Mouse (Mus musculus): ENCODE measurements around the gene Plcg2. TPM values are rescaled to one million over a fixed set of nuclear protein-coding genes. Genes with fewer than 3 reads are reported as not detected.

The Plcg2 gene
- polyA plus RNA-seq, 1 experiment from 2014 or later = 1.2 TPM

DNA sequence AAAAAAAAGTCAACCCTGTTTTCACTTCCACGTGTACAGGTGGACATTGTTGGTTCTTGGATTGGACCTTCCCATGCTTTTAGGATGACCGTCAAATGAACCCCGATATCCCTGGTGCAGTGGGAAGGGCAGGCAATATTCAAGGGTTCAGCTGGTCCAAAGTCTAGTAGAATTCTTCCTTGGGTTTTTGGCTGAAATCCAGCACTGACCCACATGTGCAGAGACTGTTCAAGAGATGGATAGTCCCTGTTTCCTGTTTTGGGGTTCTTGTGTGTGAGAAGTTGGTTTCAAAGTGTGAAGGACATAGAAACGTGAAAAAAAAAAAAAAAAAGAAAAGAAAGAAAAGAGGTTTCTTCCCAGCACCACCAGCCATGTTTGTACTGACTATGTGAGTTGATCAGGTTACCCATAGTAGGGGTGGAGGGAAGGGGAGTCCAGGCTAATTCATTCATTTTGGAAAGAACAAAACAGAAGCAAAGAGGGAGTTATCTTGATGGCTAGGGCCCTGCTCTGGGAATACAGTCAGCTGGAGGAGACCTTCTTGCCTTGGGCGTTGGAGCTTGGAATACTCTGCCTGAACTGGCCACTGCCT is 2.2 kb downstream of the Plcg2 start:
- H3K4me3 ChIP-seq (ENCODE audit: low read depth, low read length) = no peak overlapping the region
- H3K27ac ChIP-seq (ENCODE audit: low read length) = no peak overlapping the region
- ATAC-seq = no peak
- H3K36me3 ChIP-seq (ENCODE audit: control insufficient read depth, insufficient read depth, low read length) = no peaks in the 10 kb centered on the region
- no peak overlapping the region for H3K4me2 ChIP-seq (ENCODE audit: low read length)
- no peaks in the 10 kb centered on the region for H3K9me3 ChIP-seq (replicated peaks; ENCODE audit: control insufficient read depth, low read length, poor library complexity, severe bottlenecking)
- H3K4me1 ChIP-seq (ENCODE audit: control insufficient read depth, insufficient read depth, low read length) = peaks cover 8% of the 10 kb centered on the region; the same call in 1 of the 2 replicates
- no peak overlapping the region for H3K9ac ChIP-seq (ENCODE audit: low read depth, low read length)
- H3K27me3 ChIP-seq (ENCODE audit: control insufficient read depth, insufficient read depth, low read depth, low read length) = peaks cover 15% of the 10 kb centered on the region
- WGBS = 88% methylated on average over 5 of the region's 5 CpGs

- H3K4me1 ChIP-seq (ENCODE audit: control insufficient read depth, insufficient read depth, low read length) = peaks cover 8% of the 10 kb centered on the region; the same call in 1 of the 2 replicates
- no peak overlapping the region for H3K4me2 ChIP-seq (ENCODE audit: low read length)
- no peak for ATAC-seq
- H3K27ac ChIP-seq (ENCODE audit: low read length) = no peak overlapping the region
- 94% methylated on average over 6 of the region's 6 CpGs for WGBS
- H3K27me3 ChIP-seq (ENCODE audit: control insufficient read depth, insufficient read depth, low read depth, low read length) = peaks cover 15% of the 10 kb centered on the region
- H3K4me3 ChIP-seq (ENCODE audit: low read depth, low read length) = no peak overlapping the region
- no peak overlapping the region for H3K9ac ChIP-seq (ENCODE audit: low read depth, low read length)
- H3K9me3 ChIP-seq (replicated peaks; ENCODE audit: control insufficient read depth, low read length, poor library complexity, severe bottlenecking) = no peaks in the 10 kb centered on the region
- no peaks in the 10 kb centered on the region for H3K36me3 ChIP-seq (ENCODE audit: control insufficient read depth, insufficient read depth, low read length)
Measured at GRCm38 (mm10) chr8:117501323-117501722, 3.2 kb downstream of the Plcg2 start.

DNA sequence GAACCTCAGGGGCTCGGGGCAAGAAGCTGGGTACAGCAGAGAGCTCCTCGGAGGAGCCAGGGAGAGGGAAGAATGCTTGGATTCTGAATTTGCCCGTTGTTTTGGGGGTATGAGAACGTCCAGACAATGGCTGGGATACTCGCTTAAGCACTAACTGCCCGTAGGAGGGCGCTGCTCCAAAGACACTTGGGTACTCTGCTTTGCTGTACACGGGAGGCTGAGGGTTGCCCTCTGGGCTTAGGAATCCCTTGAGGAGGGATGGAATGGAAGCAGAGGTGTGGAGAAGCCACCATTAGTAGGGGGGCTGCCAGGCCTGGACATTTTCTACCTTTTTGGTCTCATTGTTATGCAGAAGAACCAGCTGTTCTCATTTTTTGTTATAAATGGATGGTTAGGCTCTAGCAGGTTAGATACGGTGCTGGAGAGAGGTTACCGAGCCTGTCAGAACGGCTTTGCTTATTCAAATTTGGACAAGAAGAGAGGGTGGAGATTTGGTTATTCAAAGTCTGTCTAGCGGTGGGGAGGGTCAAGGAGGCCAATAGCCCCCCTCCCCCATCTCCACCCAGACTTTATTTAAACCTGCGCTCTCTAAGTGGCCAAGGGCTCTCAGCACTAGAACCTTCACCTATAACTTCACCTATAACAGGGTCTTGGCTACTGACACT is 5.4 kb downstream of the Plcg2 start:
- WGBS = 48% methylated on average over 13 of the region's 13 CpGs
- Histone ChIP-seq H3K4me3 (ENCODE audit: low read depth, low read length) (no peak overlapping the region), H3K9ac (ENCODE audit: low read depth, low read length) (no peak overlapping the region), H3K4me2 (ENCODE audit: low read length) (no peak overlapping the region), H3K27me3 (ENCODE audit: control insufficient read depth, insufficient read depth, low read depth, low read length) (peaks cover 7% of the 10 kb centered on the region), H3K27ac (ENCODE audit: low read length) (no peak overlapping the region), H3K36me3 (ENCODE audit: control insufficient read depth, insufficient read depth, low read length) (no peaks in the 10 kb centered on the region), H3K4me1 (ENCODE audit: control insufficient read depth, insufficient read depth, low read length) (peaks cover 2% of the 10 kb centered on the region; the same call in 1 of the 2 replicates), H3K9me3 (replicated peaks; ENCODE audit: control insufficient read depth, low read length, poor library complexity, severe bottlenecking) (no peaks in the 10 kb centered on the region)
- ATAC-seq = no peak

DNA sequence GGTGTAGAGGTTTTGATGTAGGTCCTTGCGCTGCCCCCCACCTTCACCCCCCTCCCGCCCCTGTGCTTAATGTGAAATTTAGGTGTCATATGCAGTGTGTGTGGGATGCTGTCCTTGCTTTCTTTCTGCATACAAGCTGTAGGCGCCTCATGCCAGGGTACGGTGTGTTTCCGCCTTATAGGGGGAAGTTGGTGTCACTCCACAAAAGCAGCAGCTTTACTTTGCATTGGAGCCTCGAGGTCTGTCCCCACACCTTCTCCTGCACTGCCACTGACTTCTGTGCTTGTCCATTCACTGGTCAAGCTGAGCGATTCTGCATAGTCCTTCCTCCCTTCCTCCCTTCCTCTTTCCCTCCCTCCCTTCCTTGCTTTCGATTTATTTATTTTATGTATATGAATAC is 9.6 kb downstream of the Plcg2 start:
- no peaks in the 10 kb centered on the region for H3K4me1 ChIP-seq (ENCODE audit: control insufficient read depth, insufficient read depth, low read length)
- ATAC-seq = no peak
- H3K4me3 ChIP-seq (ENCODE audit: low read depth, low read length) = no peak overlapping the region
- H3K27ac ChIP-seq (ENCODE audit: low read length) = no peak overlapping the region
- no peak overlapping the region for H3K9ac ChIP-seq (ENCODE audit: low read depth, low read length)
- H3K4me2 ChIP-seq (ENCODE audit: low read length) = no peak overlapping the region
- no peaks in the 10 kb centered on the region for H3K27me3 ChIP-seq (ENCODE audit: control insufficient read depth, insufficient read depth, low read depth, low read length)
- peaks cover 6% of the 10 kb centered on the region; the same call in 1 of the 2 replicates for H3K9me3 ChIP-seq (replicated peaks; ENCODE audit: control insufficient read depth, low read length, poor library complexity, severe bottlenecking)
- no peaks in the 10 kb centered on the region for H3K36me3 ChIP-seq (ENCODE audit: control insufficient read depth, insufficient read depth, low read length)
- WGBS = 87% methylated on average over 8 of the region's 8 CpGs

GRCm38 (mm10) chr8:117516876-117517565 is 18.9 kb downstream of the Plcg2 start:
- no peak for ATAC-seq
- Histone ChIP-seq H3K27ac (ENCODE audit: low read length) (no peak overlapping the region), H3K9me3 (replicated peaks; ENCODE audit: control insufficient read depth, low read length, poor library complexity, severe bottlenecking) (no peaks in the 10 kb centered on the region), H3K27me3 (ENCODE audit: control insufficient read depth, insufficient read depth, low read depth, low read length) (no peaks in the 10 kb centered on the region), H3K36me3 (ENCODE audit: control insufficient read depth, insufficient read depth, low read length) (no peaks in the 10 kb centered on the region), H3K4me1 (ENCODE audit: control insufficient read depth, insufficient read depth, low read length) (no peaks in the 10 kb centered on the region), H3K4me2 (ENCODE audit: low read length) (no peak overlapping the region), H3K9ac (ENCODE audit: low read depth, low read length) (0 out of 2 replicates have a peak overlapping the region, but pooled peaks have one; percentile 6), H3K4me3 (ENCODE audit: low read depth, low read length) (no peak overlapping the region)
- 74% methylated on average over 14 of the region's 14 CpGs for WGBS

DNA sequence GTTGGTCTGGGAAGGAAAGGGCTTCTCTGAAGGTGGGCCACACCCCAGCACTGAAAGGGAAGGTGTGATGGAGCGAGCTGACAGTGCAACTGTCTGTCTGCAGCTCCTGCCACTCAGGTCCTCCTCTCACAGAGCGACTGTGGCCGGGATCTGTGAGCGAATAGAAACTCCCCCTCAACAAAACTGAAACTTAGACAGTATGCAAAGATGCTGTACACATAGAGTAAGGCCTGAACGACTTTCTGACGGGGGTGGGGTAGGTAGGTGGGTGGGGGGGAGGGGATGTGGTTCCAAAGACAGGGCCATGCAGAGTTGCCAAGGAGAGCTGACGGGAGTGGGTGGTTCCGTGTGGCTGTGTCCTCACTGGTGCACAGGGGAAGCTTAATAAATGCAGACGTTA is 19.8 kb downstream of the Plcg2 start:
- no peaks in the 10 kb centered on the region for H3K4me1 ChIP-seq (ENCODE audit: control insufficient read depth, insufficient read depth, low read length)
- no peak for ATAC-seq
- no peak overlapping the region for H3K4me3 ChIP-seq (ENCODE audit: low read depth, low read length)
- H3K4me2 ChIP-seq (ENCODE audit: low read length) = no peak overlapping the region
- H3K9ac ChIP-seq (ENCODE audit: low read depth, low read length) = no peak overlapping the region
- H3K9me3 ChIP-seq (replicated peaks; ENCODE audit: control insufficient read depth, low read length, poor library complexity, severe bottlenecking) = no peaks in the 10 kb centered on the region
- no peaks in the 10 kb centered on the region for H3K27me3 ChIP-seq (ENCODE audit: control insufficient read depth, insufficient read depth, low read depth, low read length)
- no peak overlapping the region for H3K27ac ChIP-seq (ENCODE audit: low read length)
- 76% methylated on average over 9 of the region's 9 CpGs for WGBS
- no peaks in the 10 kb centered on the region for H3K36me3 ChIP-seq (ENCODE audit: control insufficient read depth, insufficient read depth, low read length)

DNA sequence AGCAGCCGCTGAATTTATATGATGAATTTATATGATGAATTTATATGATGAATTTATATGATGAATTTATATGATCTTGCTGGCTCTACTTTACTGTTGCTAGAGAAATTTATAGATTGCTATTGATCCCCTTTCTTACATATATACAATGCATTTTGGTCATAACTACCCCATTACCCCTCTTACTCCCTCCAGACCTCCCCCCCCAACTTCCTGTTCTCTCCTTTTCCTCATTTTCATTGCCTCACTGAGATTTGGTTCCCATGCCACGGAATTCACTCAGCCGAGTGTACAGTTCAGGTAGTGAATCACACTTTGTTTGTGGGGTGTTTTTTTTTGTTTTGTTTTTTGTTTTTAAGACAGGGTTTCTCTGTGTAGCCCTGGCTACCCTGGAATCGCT is 20.8 kb downstream of the Plcg2 start:
- Histone ChIP-seq H3K4me3 (ENCODE audit: low read depth, low read length) (no peak overlapping the region), H3K27me3 (ENCODE audit: control insufficient read depth, insufficient read depth, low read depth, low read length) (no peaks in the 10 kb centered on the region), H3K4me1 (ENCODE audit: control insufficient read depth, insufficient read depth, low read length) (no peaks in the 10 kb centered on the region), H3K9me3 (replicated peaks; ENCODE audit: control insufficient read depth, low read length, poor library complexity, severe bottlenecking) (no peaks in the 10 kb centered on the region), H3K27ac (ENCODE audit: low read length) (no peak overlapping the region), H3K9ac (ENCODE audit: low read depth, low read length) (no peak overlapping the region), H3K36me3 (ENCODE audit: control insufficient read depth, insufficient read depth, low read length) (no peaks in the 10 kb centered on the region), H3K4me2 (ENCODE audit: low read length) (no peak overlapping the region)
- ATAC-seq = no peak
- WGBS = 87% methylated on average over 4 of the region's 4 CpGs

DNA sequence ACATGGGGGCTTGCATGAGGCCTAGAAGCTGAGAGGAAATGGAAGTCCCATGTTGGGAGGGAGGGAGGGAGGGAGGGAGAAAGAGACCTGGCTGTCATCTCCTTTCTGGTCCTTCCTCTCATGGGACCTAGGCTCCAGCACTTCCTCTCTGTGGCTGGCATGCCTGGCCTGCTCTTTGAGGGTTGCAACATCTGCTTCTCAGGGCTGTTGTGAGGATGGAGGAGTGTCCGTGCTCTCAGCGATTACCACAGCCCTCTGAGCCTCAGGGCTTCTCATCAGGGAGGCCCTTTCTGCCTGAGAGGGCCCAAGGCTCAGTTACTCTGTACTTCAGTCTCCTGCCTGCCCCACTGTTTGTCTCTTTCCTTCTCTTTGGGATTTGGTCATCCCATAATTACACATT is 28.1 kb downstream of the Plcg2 start:
- WGBS = 48% methylated on average over 2 of the region's 2 CpGs
- H3K4me1 ChIP-seq (ENCODE audit: control insufficient read depth, insufficient read depth, low read length) = 0 out of 2 replicates have a peak, but pooled peaks cover 3% of the 10 kb centered on the region
- H3K9me3 ChIP-seq (replicated peaks; ENCODE audit: control insufficient read depth, low read length, poor library complexity, severe bottlenecking) = no peaks in the 10 kb centered on the region
- ATAC-seq = no peak
- no peak overlapping the region for H3K9ac ChIP-seq (ENCODE audit: low read depth, low read length)
- H3K4me3 ChIP-seq (ENCODE audit: low read depth, low read length) = no peak overlapping the region
- H3K27ac ChIP-seq (ENCODE audit: low read length) = no peak overlapping the region
- H3K4me2 ChIP-seq (ENCODE audit: low read length) = no peak overlapping the region
- no peaks in the 10 kb centered on the region for H3K27me3 ChIP-seq (ENCODE audit: control insufficient read depth, insufficient read depth, low read depth, low read length)
- H3K36me3 ChIP-seq (ENCODE audit: control insufficient read depth, insufficient read depth, low read length) = no peaks in the 10 kb centered on the region

- ATAC-seq = no peak
- no peak overlapping the region for H3K27ac ChIP-seq (ENCODE audit: low read length)
- WGBS = 77% methylated on average over 5 of the region's 5 CpGs
- no peaks in the 10 kb centered on the region for H3K36me3 ChIP-seq (ENCODE audit: control insufficient read depth, insufficient read depth, low read length)
- H3K4me2 ChIP-seq (ENCODE audit: low read length) = no peak overlapping the region
- no peaks in the 10 kb centered on the region for H3K9me3 ChIP-seq (replicated peaks; ENCODE audit: control insufficient read depth, low read length, poor library complexity, severe bottlenecking)
- H3K4me3 ChIP-seq (ENCODE audit: low read depth, low read length) = no peak overlapping the region
- H3K9ac ChIP-seq (ENCODE audit: low read depth, low read length) = no peak overlapping the region
- 0 out of 2 replicates have a peak, but pooled peaks cover 3% of the 10 kb centered on the region for H3K4me1 ChIP-seq (ENCODE audit: control insufficient read depth, insufficient read depth, low read length)
- H3K27me3 ChIP-seq (ENCODE audit: control insufficient read depth, insufficient read depth, low read depth, low read length) = no peaks in the 10 kb centered on the region
Measured at GRCm38 (mm10) chr8:117527983-117528382, 29.9 kb downstream of the Plcg2 start.

Measured in midbrain, embryonic 16.5 days (tissue).